Mouse (Mus musculus) spleen, postnatal 14 days (tissue): Measurements from ENCODE around the gene Foxp1.

Source experiments
- DNase-seq, 2 experiments: peaks; one replicate each; pipeline ENCODE4 v3.0.0; 2021 to 2022; ENCODE audit warnings: low spot score in 2 of 2

Gene Foxp1

DNA sequence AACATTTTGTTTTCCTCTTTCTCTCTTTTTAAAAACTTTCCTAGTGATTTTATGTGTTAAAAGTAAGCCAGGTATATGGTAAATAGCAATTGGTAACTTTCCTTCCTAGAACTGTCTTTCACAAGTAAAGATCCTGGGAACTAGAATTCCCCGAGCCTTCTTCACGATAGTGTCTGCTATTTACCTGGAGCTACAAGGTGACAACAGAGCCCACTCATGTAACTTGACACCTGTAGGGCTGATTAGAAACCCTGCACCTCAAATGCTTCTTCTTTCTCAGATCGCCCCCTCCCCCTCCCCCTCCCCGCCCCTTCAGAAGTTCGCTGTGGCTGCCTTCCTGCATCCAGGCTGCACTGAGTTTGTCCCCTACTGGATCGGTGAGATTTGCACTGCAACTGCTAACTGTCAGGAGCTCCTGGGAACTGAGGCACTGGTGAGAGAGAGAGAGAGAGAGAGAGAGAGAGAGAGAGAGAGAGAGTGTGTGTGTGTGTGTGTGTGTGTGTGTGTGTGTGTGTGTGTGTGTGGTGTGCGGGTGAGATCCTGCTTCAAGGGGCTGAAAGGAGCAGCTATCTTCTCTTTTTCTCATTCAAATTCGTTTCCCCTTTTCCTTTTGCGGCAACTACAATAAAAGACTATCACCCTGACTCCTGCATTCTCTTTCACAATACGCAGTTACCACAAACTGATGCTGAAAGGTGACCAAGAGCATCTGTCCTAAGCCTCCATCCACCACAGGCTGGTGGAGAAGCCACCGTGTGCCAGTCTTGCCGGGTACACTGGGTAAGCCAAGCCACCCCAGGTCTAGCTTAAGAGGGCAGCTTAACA is 259.2 kb downstream of the Foxp1 start:
- DNase-seq: no peak

DNA sequence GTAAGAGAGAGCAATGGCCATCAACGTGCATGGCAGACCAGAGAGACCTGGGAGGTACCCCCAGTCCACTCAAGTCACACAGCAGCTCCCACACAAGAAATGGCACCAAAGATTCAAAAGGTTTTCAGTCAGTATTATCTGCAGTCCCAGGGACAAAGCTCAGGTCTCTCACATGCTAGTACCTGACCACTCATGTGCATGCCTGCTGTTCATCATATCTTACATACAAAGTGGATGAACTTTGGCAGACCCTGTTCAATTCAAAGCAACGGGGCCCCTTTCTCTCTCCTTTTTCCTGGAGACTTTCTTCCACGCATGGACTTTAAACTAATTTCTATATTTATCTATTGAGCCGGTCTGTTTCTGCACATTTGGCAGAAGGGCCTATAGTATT is 260.8 kb downstream of the Foxp1 start:
- DNase-seq: no peak

DNA sequence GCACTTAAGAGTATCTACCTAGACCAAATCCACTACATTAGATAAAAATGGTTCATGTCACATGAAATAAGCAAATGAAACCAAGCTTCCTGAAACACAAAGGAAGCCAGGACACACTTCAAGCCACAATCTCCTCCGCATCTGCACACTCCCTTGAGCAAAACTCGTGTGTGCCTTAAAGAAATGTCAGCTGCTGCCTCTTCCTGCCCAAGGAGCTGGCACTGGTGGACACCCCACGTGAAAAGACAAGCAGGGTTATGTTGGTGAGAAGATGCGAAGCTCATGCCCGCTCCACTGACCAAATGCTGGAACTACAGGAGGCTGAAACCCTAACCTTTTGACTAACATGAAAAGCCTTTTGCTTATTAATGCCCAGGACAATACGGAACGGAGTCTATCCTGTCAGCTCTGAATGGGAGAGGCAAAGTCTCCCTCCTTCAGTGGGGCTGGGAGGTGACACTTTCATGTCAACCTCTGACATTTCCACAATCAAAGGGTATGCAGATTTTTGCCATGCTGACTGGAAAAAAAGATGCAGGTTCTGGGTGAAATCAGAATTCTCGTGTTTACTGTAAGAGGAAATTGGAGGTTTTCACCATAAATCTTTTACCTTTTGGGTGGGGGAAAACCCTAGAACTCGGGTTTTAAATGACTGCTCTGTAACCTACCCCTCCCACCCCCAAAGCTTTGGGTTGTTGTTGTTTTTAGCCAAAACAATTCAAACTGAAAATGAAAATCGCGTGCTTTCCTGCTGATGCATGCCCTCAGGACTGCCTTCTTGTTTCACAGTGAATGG is 261.4 kb downstream of the Foxp1 start:
- DNase-seq: no peak

DNA sequence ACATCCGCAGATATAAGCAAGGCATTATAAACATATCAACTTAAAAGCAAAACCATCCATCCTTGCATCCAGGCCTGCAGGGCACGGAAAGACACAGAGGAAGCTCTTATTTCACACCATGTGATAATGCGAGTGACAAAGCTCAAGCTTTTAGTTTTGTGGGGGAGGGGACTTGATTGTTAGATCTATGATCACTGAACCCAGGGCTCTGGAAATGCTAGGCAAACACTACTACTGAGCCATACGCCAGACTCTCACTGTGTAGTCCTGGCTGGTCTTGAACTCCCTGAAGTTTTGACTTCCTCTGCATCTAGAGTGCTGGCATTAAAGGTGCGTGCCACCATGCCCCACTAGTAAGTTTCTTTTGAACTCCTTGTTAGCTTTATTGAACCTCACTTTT is 264.2 kb downstream of the Foxp1 start:
- no peak for DNase-seq

DNA sequence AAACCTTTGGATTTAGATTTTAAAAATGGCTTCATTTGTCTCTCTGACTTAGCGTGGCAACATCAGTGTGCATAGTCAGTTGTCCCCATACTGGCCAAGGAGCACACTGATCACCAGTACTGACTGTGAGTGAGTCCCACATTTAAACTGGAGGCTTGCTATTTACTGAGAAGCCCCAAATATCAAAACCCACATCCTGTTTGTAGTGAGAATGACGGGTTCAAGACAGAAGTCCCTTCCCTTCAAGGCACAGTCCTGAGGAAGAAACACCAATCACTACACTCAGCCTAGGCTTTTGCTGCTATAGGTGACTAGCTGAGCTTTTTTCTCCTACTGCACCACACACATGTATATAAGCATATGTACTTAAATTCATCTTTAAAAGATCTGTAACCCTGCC is 264.8 kb downstream of the Foxp1 start:
- no peak for DNase-seq

DNA sequence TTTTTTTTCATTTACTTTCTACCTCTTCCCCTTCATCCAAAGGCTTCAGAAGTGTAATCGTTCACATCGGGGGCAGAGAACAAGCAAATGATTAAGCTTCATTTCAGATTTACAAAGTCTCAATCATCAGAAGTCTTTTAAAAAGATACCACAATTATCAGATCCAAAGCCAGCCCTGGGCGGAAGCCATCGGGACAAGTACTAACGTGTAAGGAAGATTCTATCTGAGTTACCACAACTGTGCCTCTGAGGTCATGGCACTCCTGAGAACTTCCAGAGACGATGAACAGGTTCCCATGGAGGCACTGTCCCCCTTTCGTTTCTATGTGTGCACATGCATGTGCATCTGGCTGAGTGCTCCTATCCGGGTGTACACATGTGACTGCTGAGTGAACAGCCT is 269.2 kb downstream of the Foxp1 start:
- DNase-seq: no peak

DNA sequence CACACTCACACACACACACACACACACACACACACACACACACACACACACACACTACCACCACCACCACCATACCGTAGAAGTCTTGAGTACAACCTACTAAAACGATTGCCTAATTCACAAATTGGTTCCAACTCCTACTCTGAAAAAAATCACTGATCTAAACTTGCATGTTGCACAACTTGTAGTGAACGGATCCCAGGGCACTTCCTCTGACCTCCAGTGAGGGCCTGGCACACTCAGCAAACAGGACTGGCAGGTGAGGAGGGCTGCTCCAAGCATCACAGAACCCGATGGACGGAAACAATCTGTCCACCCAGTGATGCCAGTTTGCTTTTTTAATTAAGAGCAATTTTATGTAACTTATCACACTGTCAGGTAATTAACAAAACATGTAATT is 269.7 kb downstream of the Foxp1 start:
- DNase-seq: no peak

DNA sequence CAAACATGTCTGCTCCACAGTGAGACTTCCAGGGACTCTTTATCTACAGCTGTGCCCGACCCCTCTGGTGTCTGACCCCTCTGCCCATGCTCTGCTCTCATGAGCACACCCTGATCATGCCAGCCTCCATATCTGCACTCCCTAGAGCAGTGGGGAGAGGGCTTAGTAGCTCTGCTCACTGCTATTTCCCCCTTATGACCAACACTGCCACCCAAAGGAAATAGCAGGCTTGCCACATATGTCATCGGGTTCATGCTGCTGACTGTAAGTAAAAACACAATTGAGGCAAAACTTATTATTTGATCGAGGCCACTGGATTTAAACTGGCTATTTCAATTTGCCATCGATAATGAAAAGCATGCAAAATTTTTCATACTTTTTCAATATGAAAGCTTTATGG is 270.6 kb downstream of the Foxp1 start:
- DNase-seq: no peak

DNA sequence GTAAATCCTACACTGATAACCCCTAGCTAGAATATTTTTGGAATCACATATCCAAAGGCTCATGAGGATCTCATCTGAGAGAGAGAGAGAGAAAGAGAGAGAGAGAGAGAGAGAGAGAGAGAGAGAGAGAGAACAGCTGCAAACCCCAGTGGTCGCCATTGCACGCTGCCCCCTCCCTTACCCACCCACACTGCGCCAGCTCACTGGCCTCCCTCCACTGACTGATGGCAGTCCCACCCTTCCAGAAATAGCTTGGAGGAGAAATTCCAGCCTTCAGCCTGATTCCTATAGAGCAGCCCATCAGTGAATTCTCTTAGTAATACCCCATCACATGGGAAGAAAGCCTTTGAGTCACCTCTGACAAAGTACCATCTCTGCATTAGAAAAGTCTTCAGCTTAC is 271.3 kb downstream of the Foxp1 start:
- no peak for DNase-seq

DNA sequence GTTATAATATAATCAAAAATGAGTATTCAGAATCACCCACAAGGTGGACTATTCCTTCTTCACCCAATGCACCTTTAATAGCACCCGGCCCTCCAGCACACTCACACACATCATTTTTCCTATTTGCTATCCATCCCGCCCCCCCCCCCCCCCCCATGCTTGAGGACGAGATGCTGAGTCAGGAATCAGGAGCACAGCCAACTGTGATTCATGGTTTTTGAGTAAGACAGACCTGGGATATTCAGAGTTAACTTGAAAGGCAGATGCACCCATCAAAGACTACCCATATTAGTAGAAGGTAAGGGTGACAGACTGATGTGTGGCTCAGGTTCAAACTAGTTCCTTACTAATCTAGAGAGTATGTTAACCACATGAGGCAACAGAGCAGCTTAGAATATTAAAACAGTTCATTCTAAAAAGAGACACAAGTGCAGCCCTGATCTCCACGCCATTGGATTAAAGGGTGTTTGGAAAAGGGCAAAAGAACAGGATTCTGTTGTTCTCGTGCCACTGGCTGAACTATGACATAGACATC is 273.0 kb downstream of the Foxp1 start:
- no peak for DNase-seq

DNA sequence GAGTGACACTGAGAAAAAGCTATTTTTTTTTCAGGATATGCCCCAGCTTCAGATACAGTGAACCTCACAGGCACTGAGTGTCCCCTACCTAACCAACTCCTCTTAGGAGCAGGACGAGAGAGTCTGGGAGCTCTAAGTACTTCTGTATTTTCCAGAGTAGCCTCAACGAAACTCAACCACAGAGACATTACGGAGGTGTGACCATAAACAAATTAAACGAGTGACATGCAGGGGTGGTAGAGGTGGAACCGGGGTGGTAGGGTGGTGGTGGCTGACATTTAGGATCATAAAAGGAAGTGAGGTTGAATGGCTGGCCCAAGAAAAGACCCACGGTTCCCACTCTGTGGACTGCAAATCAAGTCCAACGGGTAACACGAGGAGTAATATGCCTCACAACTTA is 274.1 kb downstream of the Foxp1 start:
- no peak for DNase-seq

DNA sequence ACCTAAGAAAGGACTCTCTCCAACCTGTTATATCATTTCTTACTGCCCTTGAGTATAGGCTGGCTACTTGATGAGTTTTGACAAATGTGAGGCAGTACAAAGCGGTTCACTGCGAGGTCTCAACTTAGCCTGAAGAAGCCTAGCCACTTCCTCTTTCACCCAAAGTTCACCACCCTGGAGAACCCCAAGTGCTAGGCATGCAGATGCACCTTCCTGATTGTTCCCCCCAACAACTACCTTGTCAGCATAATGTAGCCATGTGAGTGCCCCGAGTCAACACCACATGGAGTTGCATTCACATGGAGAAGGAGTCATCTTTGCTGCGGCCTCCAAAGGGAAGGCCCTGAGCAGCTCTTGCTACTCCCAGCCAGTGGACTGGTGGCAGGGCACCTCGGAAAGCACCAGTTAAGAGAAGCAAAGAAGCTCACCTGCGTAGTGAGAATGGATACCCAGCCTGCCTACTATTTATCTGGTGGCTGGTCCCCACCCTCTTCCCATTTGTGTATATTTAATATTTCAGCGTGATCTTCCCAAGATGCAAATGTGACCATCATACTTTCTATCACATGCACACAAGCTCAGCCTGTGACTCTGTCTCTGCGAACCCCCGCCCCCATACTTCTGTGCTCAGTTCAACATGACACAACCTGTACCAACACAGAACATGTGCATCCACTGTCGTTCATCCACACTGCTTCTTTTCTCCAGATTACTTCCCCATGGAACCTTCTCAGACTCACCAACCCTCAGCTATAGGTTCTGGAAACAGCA is 280.7 kb downstream of the Foxp1 start:
- no peak for DNase-seq

DNA sequence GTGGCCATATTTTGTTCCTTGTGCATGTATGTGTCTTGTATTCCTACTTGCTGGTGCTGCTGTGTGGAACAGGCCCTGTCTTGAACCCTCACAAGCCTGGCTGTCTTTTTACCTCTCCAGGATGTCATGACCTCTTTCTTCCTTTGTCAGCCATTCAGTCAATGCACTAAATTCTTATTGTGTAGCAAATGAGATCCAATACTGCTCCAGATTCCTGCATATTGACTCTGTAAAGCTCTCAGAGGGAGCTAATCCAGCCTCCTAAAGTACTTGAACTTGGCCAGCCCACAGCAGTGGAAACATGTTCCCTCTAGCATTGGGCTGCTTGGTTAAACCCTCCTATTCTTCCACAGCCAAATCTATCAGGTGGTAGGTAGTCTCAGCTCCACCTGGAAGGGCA is 281.8 kb downstream of the Foxp1 start:
- DNase-seq: no peak

DNA sequence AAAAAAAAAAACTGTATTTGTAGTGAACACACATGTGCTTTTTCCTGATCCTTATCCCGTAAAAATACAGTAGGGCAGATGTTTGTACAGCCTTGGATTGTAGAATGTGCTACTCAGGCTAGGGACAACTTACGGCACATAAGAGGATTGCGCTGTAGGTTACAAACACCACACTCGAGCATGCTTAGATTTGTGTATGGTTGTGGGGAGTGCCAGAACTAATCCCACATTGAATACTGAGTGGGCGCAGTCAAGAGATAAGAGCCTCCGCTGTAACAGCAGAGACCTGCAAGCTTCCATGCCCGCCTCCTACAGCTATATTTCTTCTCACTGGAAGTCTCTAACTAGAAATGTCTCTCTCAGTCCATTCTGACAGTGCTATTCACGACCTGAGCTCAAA is 286.9 kb downstream of the Foxp1 start:
- DNase-seq: no peak

DNA sequence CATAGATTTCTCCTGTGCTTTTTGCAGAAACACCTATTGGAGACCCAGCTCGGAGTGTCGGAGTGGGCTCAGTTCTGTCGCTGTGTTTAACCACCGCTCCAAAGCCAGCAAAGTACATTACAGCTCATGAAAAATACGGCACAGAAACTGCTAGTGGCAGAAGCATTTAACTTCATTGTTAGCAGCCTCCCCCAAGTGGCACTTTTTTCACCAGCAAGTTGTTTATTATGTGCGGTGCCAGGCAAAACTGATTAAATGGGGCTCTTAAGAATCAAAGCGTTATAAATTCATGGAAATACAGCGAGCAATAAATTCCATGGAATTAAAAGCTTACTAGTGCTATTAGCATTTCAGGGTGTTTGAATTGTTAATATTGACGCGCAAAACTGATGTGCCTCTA is 289.1 kb downstream of the Foxp1 start:
- no peak for DNase-seq

DNA sequence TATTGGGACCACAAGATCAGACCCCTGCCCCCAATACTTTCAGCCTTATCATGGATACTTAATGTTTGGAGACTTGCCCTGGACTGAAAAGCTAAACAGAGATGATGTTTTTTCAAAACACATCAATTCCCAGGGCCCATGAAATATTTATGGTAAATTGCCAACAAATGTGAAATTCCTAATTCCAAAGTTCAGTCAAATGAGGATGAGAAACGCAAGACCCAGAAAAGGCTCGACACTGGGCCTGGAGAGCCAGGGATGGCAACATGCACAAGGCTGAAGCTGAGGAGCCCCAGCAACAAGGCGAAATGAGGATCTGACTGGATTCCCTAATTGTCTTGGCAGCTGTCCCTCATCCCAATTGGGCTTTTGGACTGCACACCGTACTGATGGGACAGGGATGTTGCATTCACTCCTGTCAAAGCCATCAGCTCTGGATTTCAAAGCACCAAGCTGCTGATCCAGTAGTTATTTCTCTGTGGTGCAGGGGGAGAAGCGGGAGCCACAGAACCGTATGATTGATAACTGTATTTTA is 294.1 kb downstream of the Foxp1 start:
- no peak for DNase-seq

DNA sequence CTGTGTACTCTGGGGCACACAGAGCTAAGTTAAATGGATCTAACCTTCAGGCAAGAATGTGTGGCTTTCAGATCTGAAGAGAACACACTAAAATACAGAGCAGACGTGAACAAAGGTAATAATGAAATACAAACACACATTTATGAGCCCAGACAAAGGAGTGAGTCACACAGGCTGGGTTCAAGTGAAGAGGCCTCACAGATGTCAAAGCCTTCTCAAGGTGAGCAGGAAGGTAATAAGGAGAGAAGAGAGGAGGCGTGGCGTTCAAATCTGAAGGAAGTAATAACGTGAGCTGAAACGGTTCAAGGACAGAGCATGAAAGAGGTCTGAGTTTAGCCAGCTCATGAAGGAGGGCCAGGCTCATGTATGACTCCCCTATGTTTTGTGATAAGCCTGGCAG is 301.4 kb downstream of the Foxp1 start:
- no peak for DNase-seq

DNA sequence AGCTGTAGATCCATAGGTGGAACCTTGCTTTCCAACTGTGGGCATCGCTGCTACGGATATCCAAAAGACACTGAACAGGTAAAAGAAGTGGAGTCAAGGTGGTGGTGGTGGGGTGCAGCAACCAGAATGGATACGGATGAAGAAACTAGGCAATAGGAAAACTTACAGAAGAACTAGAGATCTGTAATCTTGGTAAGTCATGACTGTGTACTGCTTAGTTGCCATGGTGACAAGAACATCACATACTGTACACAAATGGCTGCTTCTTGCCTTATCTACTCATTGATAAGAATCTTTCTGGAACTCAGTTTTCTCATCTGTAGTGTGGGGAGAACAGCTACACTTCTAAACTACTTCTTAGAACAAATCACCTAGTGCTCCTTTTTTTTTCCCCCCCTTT is 302.0 kb downstream of the Foxp1 start:
- no peak for DNase-seq

DNA sequence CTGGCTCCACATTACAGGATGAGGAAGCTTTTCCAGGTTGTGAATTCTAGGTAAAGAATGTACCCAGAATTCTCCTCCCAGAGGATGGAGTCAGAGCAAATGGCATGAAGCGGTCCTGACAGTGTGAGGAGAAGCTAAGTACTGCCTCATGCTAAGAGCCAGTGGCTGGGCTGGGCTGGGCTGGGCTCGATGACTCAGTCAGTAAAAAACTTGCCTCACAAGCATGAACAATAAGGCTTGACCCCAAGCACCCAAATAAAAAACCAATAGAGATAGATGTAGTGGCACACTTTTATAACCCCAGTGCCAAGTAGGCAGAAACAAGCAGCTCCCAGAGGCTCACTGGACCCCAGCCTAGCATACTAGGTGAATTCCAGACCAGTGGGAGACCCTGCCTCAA is 304.7 kb downstream of the Foxp1 start:
- DNase-seq: no peak

DNA sequence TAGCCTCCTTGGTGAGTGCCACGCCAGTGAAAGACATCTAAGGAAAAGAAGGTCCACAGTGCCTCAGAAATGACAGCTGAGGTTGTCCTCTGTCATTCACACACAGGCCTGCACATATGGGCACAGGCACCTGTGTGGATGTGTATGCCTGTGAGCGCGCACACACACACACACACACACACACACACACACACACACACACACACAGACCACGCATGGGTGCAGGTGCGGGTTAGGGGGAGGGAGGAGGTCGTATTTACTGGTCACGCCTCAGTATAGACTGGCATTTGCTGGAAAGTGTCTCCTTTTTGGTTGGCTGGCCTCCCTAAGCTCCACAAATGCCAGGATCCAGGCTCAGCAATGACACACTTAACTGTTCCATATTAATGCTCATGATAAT is 305.4 kb downstream of the Foxp1 start:
- no peak for DNase-seq

DNA sequence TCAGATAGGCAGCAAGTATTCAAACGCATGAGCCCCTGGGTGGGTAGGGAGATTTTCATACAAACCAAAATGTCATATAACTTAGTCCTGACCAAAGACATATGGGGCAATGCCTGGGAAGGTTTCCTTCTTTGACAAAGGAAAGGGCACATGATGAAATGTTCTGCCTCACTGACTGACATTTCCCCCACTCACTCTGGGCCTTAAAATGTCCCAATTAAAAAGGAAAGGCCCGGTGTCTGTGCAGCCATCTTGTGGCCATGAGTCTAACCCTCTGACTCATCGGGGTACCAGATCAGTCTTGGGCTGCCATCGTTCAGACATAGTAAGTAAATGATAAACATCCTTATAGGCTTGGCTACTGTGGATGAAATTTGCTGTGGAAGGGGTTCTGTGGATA is 310.1 kb downstream of the Foxp1 start:
- no peak for DNase-seq
